Mouse (Mus musculus): ENCODE data around the gene Tspan31. TPM values are rescaled to one million over a fixed set of nuclear protein-coding genes. Genes with fewer than 3 reads are reported as not detected.

The Tspan31 gene
- total and polyA plus RNA-seq, 2 experiments from 2014 or later, result 73.5 to 117 TPM

GRCm38 (mm10) chr10:127047954-127048353, 22.1 kb downstream of the Tspan31 start, which contains the start of gene Cyp27b1:
Cyp27b1 (plus strand) TSS chr10:127048250.
- H3K4me2 ChIP-seq (ENCODE audit: low read depth, low read length), result peak within 1 kb of the TSS; percentile 33
- 22% methylated on average over 5 of the region's 5 CpGs for WGBS
- no peak within 1 kb of the TSS for H3K27ac ChIP-seq (ENCODE audit: low read depth)
- DNase-seq (ENCODE audit: low spot score), result no peak
- no peak within 1 kb of the TSS for H3K9ac ChIP-seq (replicated peaks; ENCODE audit: low read depth, low read length)
- ATAC-seq (ENCODE audit: insufficient read depth, low read depth), result no peak
- no peak for TF ChIP-seq EP300 (IDR thresholded peaks at IDR 0.05; ENCODE audit: low read depth)
- no peak for TF ChIP-seq CTCF (IDR thresholded peaks at IDR 0.05; ENCODE audit: low read depth)
- peaks cover 46% of the 10 kb centered on the region for H3K27me3 ChIP-seq (ENCODE audit: control insufficient read depth, insufficient read depth, low read length)
- peak within 1 kb of the TSS; percentile 25 for H3K4me3 ChIP-seq (ENCODE audit: low read depth, low read length)
- H3K9me3 ChIP-seq (replicated peaks; ENCODE audit: control insufficient read depth, low read length), result no peaks in the 10 kb centered on the region
- peaks cover 7% of the 10 kb centered on the region; the same call in 1 of the 2 replicates for H3K36me3 ChIP-seq (replicated peaks; ENCODE audit: control insufficient read depth, insufficient read depth, low read length)
- no peaks in the 10 kb centered on the region for H3K4me1 ChIP-seq (ENCODE audit: control insufficient read depth, insufficient read depth)

- no peak overlapping the region for H3K4me2 ChIP-seq (ENCODE audit: low read depth, low read length)
- DNase-seq (ENCODE audit: low spot score) (no peak), ATAC-seq (ENCODE audit: insufficient read depth, low read depth) (no peak)
- no peaks in the 10 kb centered on the region for H3K9me3 ChIP-seq (replicated peaks; ENCODE audit: control insufficient read depth, low read length)
- peaks cover 16% of the 10 kb centered on the region for H3K27me3 ChIP-seq (ENCODE audit: control insufficient read depth, insufficient read depth, low read length)
- 89% methylated on average over 6 of the region's 6 CpGs for WGBS
- peaks cover 11% of the 10 kb centered on the region; the same call in 1 of the 2 replicates for H3K4me1 ChIP-seq (ENCODE audit: control insufficient read depth, insufficient read depth)
- H3K36me3 ChIP-seq (replicated peaks; ENCODE audit: control insufficient read depth, insufficient read depth, low read length), result peaks cover 7% of the 10 kb centered on the region; the same call in 1 of the 2 replicates
- H3K27ac ChIP-seq (ENCODE audit: low read depth), result no peak overlapping the region
- no peak overlapping the region for H3K9ac ChIP-seq (replicated peaks; ENCODE audit: low read depth, low read length)
- H3K4me3 ChIP-seq (ENCODE audit: low read depth, low read length), result no peak overlapping the region
- no peak for TF ChIP-seq CTCF (IDR thresholded peaks at IDR 0.05; ENCODE audit: low read depth)
- TF ChIP-seq EP300 (IDR thresholded peaks at IDR 0.05; ENCODE audit: low read depth), result no peak
Observed at GRCm38 (mm10) chr10:127043187-127043586, 26.9 kb downstream of the Tspan31 start.

- TF ChIP-seq EP300 (IDR thresholded peaks at IDR 0.05; ENCODE audit: low read depth), result no peak
- no peak for TF ChIP-seq CTCF (IDR thresholded peaks at IDR 0.05; ENCODE audit: low read depth)
- Histone ChIP-seq H3K4me3 (ENCODE audit: low read depth, low read length) (peak overlapping the region; percentile 79), H3K4me1 (ENCODE audit: control insufficient read depth, insufficient read depth) (peaks cover 11% of the 10 kb centered on the region; the same call in 1 of the 2 replicates), H3K9ac (replicated peaks; ENCODE audit: low read depth, low read length) (peak overlapping the region; percentile 49; the same call in 1 of the 2 replicates), H3K27me3 (ENCODE audit: control insufficient read depth, insufficient read depth, low read length) (peaks cover 10% of the 10 kb centered on the region), H3K9me3 (replicated peaks; ENCODE audit: control insufficient read depth, low read length) (no peaks in the 10 kb centered on the region), H3K4me2 (ENCODE audit: low read depth, low read length) (peak overlapping the region; percentile 96), H3K27ac (ENCODE audit: low read depth) (0 out of 2 replicates have a peak overlapping the region, but pooled peaks have one; percentile 49), H3K36me3 (replicated peaks; ENCODE audit: control insufficient read depth, insufficient read depth, low read length) (peaks cover 7% of the 10 kb centered on the region; the same call in 1 of the 2 replicates)
- WGBS, result 17% methylated on average over 5 of the region's 5 CpGs
- ATAC-seq (ENCODE audit: insufficient read depth, low read depth), result no peak
- DNase-seq (ENCODE audit: low spot score), result no peak
Observed at GRCm38 (mm10) chr10:127042468-127043115, 27.5 kb downstream of the Tspan31 start.

- H3K9ac ChIP-seq (replicated peaks; ENCODE audit: low read depth, low read length), result peak overlapping the region; percentile 49
- under 1% methylated on average over 44 of the region's 44 CpGs for WGBS
- peak overlapping the region; percentile 79 for H3K4me3 ChIP-seq (ENCODE audit: low read depth, low read length)
- H3K27ac ChIP-seq (ENCODE audit: low read depth), result 0 out of 2 replicates have a peak overlapping the region, but pooled peaks have one; percentile 49
- peak overlapping the region; percentile 96 for H3K4me2 ChIP-seq (ENCODE audit: low read depth, low read length)
- no peaks in the 10 kb centered on the region for H3K9me3 ChIP-seq (replicated peaks; ENCODE audit: control insufficient read depth, low read length)
- TF ChIP-seq EP300 (IDR thresholded peaks at IDR 0.05; ENCODE audit: low read depth) (no peak), CTCF (IDR thresholded peaks at IDR 0.05; ENCODE audit: low read depth) (no peak)
- DNase-seq (ENCODE audit: low spot score) (peak; percentile 76), ATAC-seq (ENCODE audit: insufficient read depth, low read depth) (peak; percentile 89)
- H3K4me1 ChIP-seq (ENCODE audit: control insufficient read depth, insufficient read depth), result peaks cover 11% of the 10 kb centered on the region; the same call in 1 of the 2 replicates
- peaks cover 7% of the 10 kb centered on the region; the same call in 1 of the 2 replicates for H3K36me3 ChIP-seq (replicated peaks; ENCODE audit: control insufficient read depth, insufficient read depth, low read length)
- peaks cover 10% of the 10 kb centered on the region; the same call in 1 of the 2 replicates for H3K27me3 ChIP-seq (ENCODE audit: control insufficient read depth, insufficient read depth, low read length)
Observed at GRCm38 (mm10) chr10:127041774-127042338, 28.2 kb downstream of the Tspan31 start.

GRCm38 (mm10) chr10:127041274-127041766, 28.7 kb downstream of the Tspan31 start, which contains the start of the genes Mettl1 and Eef1akmt3:
Mettl1 (plus strand) TSS chr10:127041414.
Eef1akmt3 (minus strand) TSS chr10:127041513.
- peaks cover 7% of the 10 kb centered on the region; the same call in 1 of the 2 replicates for H3K36me3 ChIP-seq (replicated peaks; ENCODE audit: control insufficient read depth, insufficient read depth, low read length)
- no peak for TF ChIP-seq EP300 (IDR thresholded peaks at IDR 0.05; ENCODE audit: low read depth)
- no peak for TF ChIP-seq CTCF (IDR thresholded peaks at IDR 0.05; ENCODE audit: low read depth)
- peak within 1 kb of the TSS; percentile 79 for H3K4me3 ChIP-seq (ENCODE audit: low read depth, low read length)
- DNase-seq (ENCODE audit: low spot score) (no peak), ATAC-seq (ENCODE audit: insufficient read depth, low read depth) (peak; percentile 39; the same call in 1 of the 2 replicates)
- WGBS, result under 1% methylated on average over 28 of the region's 28 CpGs
- H3K4me1 ChIP-seq (ENCODE audit: control insufficient read depth, insufficient read depth), result peaks cover 11% of the 10 kb centered on the region; the same call in 1 of the 2 replicates
- H3K27ac ChIP-seq (ENCODE audit: low read depth), result 0 out of 2 replicates have a peak within 1 kb of the TSS, but pooled peaks have one; percentile 49
- peak within 1 kb of the TSS; percentile 49 for H3K9ac ChIP-seq (replicated peaks; ENCODE audit: low read depth, low read length)
- peaks cover 10% of the 10 kb centered on the region; the same call in 1 of the 2 replicates for H3K27me3 ChIP-seq (ENCODE audit: control insufficient read depth, insufficient read depth, low read length)
- peak within 1 kb of the TSS; percentile 96 for H3K4me2 ChIP-seq (ENCODE audit: low read depth, low read length)
- H3K9me3 ChIP-seq (replicated peaks; ENCODE audit: control insufficient read depth, low read length), result no peaks in the 10 kb centered on the region
